Mouse (Mus musculus): ENCODE measurements around the gene Arl4c. TPM values are rescaled to one million over a fixed set of nuclear protein-coding genes. Genes with fewer than 3 reads are reported as not detected.

Arl4c gene
- polyA plus RNA-seq, 1 experiment from 2014 or later = 0.94 TPM

DNA sequence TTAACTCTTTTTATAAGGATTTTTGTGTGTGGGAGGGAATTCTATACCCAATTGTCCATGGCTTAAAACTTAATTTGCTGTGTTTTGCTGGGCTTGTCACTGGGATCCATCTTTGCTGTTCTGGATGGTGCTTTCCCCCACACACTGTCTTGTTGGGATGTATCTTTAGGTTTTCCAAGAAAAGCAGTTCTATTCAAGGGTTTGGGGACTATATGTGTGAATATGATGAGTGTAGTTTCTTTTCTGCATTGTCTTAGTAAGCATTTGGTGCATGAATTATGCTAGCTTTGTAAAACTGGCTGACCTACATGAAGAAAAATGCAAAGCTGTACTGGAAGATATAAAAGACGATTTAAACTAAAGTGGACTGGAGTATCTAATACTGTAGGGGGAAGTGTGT lies 23.7 kb upstream of the Arl4c start:
- no peaks in the 10 kb centered on the region for H3K4me1 ChIP-seq (replicated peaks)
- no peaks in the 10 kb centered on the region for H3K27me3 ChIP-seq
- H3K36me3 ChIP-seq (replicated peaks) = no peaks in the 10 kb centered on the region
- 51% methylated on average over 1 of the region's 1 CpGs for WGBS (ENCODE audit: insufficient replicate concordance)
- ATAC-seq (ENCODE audit: insufficient read depth) = no peak
- no peak overlapping the region for H3K4me2 ChIP-seq
- H3K9me3 ChIP-seq (replicated peaks) = no peaks in the 10 kb centered on the region
- H3K9ac ChIP-seq = no peak overlapping the region
- H3K4me3 ChIP-seq (replicated peaks) = no peak overlapping the region
- no peak overlapping the region for H3K27ac ChIP-seq (replicated peaks)

DNA sequence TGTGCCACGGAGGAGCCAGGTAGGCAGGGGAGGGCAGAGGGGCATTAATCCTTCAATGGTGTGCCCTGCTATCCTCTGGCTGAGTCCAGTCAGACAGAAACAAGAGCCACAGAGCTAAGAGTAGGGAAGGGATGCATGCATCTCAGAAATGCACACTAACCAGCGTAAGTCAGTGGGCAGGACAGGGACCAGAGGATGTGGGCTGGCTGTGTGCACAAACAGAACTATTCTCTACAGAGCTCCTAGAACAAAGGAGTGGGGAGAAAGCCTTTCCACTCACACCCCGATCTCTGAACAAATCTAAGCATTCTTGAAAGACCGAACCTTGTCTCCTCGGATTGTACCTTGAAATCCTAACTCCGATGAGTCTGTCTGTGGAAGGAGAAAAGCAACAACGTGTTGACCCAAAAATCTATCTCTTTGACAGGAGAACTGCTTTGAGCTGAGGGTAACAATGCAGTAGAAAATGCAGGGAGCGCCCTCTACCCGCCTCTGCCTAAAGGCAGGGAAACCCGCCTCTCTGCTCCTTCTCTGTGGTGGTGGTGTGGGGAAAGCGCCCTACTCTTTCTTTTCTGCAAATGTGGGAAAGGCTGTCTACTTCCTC lies 18.7 kb upstream of the Arl4c start:
- Histone ChIP-seq H3K4me1 (replicated peaks) (no peaks in the 10 kb centered on the region), H3K9me3 (replicated peaks) (no peaks in the 10 kb centered on the region), H3K4me2 (no peak overlapping the region), H3K36me3 (replicated peaks) (no peaks in the 10 kb centered on the region), H3K27me3 (no peaks in the 10 kb centered on the region; the same call in 1 of the 2 replicates), H3K4me3 (replicated peaks) (no peak overlapping the region), H3K9ac (no peak overlapping the region), H3K27ac (replicated peaks) (no peak overlapping the region)
- no peak for ATAC-seq (ENCODE audit: insufficient read depth)
- WGBS (ENCODE audit: insufficient replicate concordance) = 40% methylated on average over 11 of the region's 11 CpGs

DNA sequence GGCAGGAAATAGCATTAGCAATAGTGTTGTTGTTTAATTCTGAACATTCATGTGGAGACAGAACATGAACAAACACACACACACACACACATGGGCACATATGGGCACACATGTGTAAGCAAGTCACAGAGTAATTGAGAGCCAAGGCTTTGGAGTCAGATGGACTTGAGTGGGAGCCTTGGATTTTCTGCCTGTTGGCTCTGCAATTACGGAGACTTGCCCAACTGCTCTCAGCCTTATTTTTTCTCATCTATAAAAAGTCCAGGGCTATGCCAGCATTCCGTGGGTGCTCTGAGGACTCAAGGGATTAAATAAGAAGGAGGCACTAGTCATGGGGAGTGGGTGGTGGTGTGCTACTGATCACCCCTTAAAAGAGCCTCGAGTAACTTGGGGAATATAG lies 16.5 kb upstream of the Arl4c start:
- H3K9me3 ChIP-seq (replicated peaks) = no peaks in the 10 kb centered on the region
- WGBS (ENCODE audit: insufficient replicate concordance) = 50% methylated on average over 3 of the region's 3 CpGs
- H3K4me1 ChIP-seq (replicated peaks) = no peaks in the 10 kb centered on the region
- no peak for ATAC-seq (ENCODE audit: insufficient read depth)
- H3K36me3 ChIP-seq (replicated peaks) = no peaks in the 10 kb centered on the region
- H3K4me2 ChIP-seq = no peak overlapping the region
- no peak overlapping the region for H3K9ac ChIP-seq
- no peak overlapping the region for H3K27ac ChIP-seq (replicated peaks)
- no peaks in the 10 kb centered on the region; the same call in 1 of the 2 replicates for H3K27me3 ChIP-seq
- no peak overlapping the region for H3K4me3 ChIP-seq (replicated peaks)

DNA sequence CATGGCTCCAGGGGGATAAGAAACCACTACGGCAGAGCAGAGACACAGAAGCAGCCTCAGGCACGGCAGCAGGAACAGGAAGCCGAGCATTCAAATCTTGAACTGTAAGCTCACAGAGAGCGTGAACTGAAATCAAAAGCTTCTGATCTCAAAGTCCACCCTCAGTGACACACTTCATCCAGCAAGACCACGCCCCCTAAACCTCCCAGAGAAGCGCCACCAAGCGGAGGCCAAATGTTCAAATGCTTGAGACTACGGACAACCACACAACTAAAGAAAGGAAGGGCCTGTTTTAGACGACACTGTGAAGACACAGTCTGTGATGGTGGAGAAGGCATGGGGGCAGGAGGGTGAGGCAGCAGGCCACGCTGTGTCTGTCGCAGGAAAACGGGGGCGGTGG lies 15.7 kb upstream of the Arl4c start:
- H3K36me3 ChIP-seq (replicated peaks) = no peaks in the 10 kb centered on the region
- no peak for ATAC-seq (ENCODE audit: insufficient read depth)
- no peak overlapping the region for H3K27ac ChIP-seq (replicated peaks)
- no peak overlapping the region for H3K4me3 ChIP-seq (replicated peaks)
- H3K4me1 ChIP-seq (replicated peaks) = no peaks in the 10 kb centered on the region
- no peak overlapping the region for H3K4me2 ChIP-seq
- no peaks in the 10 kb centered on the region; the same call in 1 of the 2 replicates for H3K27me3 ChIP-seq
- no peaks in the 10 kb centered on the region for H3K9me3 ChIP-seq (replicated peaks)
- no peak overlapping the region for H3K9ac ChIP-seq
- WGBS (ENCODE audit: insufficient replicate concordance) = 61% methylated on average over 13 of the region's 13 CpGs

- no peak overlapping the region for H3K9ac ChIP-seq
- H3K27ac ChIP-seq (replicated peaks) = no peak overlapping the region
- H3K4me3 ChIP-seq (replicated peaks) = no peak overlapping the region
- 73% methylated on average over 6 of the region's 6 CpGs for WGBS (ENCODE audit: insufficient replicate concordance)
- no peak for ATAC-seq (ENCODE audit: insufficient read depth)
- H3K27me3 ChIP-seq = no peaks in the 10 kb centered on the region
- no peaks in the 10 kb centered on the region for H3K36me3 ChIP-seq (replicated peaks)
- H3K4me2 ChIP-seq = no peak overlapping the region
- no peaks in the 10 kb centered on the region for H3K4me1 ChIP-seq (replicated peaks)
- no peaks in the 10 kb centered on the region for H3K9me3 ChIP-seq (replicated peaks)
Observed at GRCm38 (mm10) chr1:88712011-88712410, 10.0 kb upstream of the Arl4c start.

- Histone ChIP-seq H3K4me1 (replicated peaks) (peaks cover 5% of the 10 kb centered on the region; the same call in 1 of the 2 replicates), H3K27me3 (peaks cover 6% of the 10 kb centered on the region), H3K9me3 (replicated peaks) (no peaks in the 10 kb centered on the region), H3K36me3 (replicated peaks) (no peaks in the 10 kb centered on the region), H3K4me2 (no peak overlapping the region), H3K27ac (replicated peaks) (no peak overlapping the region), H3K4me3 (replicated peaks) (no peak overlapping the region), H3K9ac (no peak overlapping the region)
- ATAC-seq (ENCODE audit: insufficient read depth) = no peak
- 51% methylated on average over 9 of the region's 9 CpGs for WGBS (ENCODE audit: insufficient replicate concordance)
Observed at GRCm38 (mm10) chr1:88708646-88709305, 6.8 kb upstream of the Arl4c start.

- Histone ChIP-seq H3K36me3 (replicated peaks) (no peaks in the 10 kb centered on the region), H3K4me3 (replicated peaks) (no peak overlapping the region), H3K27me3 (peaks cover 12% of the 10 kb centered on the region), H3K9ac (no peak overlapping the region), H3K9me3 (replicated peaks) (no peaks in the 10 kb centered on the region), H3K4me1 (replicated peaks) (peaks cover 5% of the 10 kb centered on the region; the same call in 1 of the 2 replicates), H3K27ac (replicated peaks) (no peak overlapping the region), H3K4me2 (no peak overlapping the region)
- ATAC-seq (ENCODE audit: insufficient read depth) = no peak
- 48% methylated on average over 3 of the region's 3 CpGs for WGBS (ENCODE audit: insufficient replicate concordance)
Observed at GRCm38 (mm10) chr1:88708191-88708590, 6.2 kb upstream of the Arl4c start.

DNA sequence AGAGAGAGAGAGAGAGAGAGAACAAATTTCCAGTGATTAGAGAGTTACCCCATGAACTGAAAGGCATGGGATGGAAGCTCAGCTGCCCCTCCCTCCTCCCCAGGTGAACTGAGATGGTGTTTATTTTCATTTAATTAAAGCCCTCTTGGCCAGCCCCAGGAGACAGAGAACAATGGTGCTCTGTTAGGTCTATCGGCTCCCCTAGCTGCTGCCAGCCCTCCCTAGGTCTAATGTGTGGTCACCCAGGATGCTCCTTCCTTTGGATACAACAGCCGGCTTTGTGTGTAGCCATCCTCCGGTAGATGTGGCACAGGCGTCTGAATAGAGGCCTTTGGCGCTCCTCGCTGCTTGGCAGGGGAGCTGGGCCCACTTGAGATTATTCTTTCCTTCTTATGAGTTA lies 5.5 kb upstream of the Arl4c start:
- H3K4me2 ChIP-seq = no peak overlapping the region
- H3K4me3 ChIP-seq (replicated peaks) = no peak overlapping the region
- H3K27ac ChIP-seq (replicated peaks) = no peak overlapping the region
- H3K36me3 ChIP-seq (replicated peaks) = no peaks in the 10 kb centered on the region
- no peaks in the 10 kb centered on the region for H3K9me3 ChIP-seq (replicated peaks)
- ATAC-seq (ENCODE audit: insufficient read depth) = no peak
- H3K9ac ChIP-seq = no peak overlapping the region
- H3K27me3 ChIP-seq = peaks cover 19% of the 10 kb centered on the region
- peaks cover 5% of the 10 kb centered on the region; the same call in 1 of the 2 replicates for H3K4me1 ChIP-seq (replicated peaks)
- 60% methylated on average over 6 of the region's 6 CpGs for WGBS (ENCODE audit: insufficient replicate concordance)

DNA sequence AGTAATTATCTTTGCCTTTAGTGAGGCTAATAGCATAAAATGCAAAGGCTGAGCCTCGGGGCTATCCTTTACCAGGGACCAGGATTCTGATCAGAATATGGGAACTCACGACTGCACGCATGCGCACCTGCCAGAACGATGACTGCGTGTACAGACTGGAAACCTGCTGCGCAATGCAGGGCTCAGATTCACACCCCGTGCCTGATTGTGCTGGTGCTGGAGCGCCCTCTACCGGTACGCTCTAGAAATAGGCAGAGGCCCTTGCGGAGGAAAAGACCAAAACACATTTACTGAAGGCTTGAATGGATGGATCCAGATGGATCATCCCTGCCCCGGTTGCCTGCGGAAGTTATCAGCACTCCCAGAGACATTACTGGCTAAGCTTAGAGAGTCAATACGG lies 3.8 kb upstream of the Arl4c start:
- H3K4me3 ChIP-seq (replicated peaks) = no peak overlapping the region
- WGBS (ENCODE audit: insufficient replicate concordance) = under 1% methylated on average over 15 of the region's 15 CpGs
- peaks cover 18% of the 10 kb centered on the region for H3K4me1 ChIP-seq (replicated peaks)
- no peak overlapping the region for H3K4me2 ChIP-seq
- H3K36me3 ChIP-seq (replicated peaks) = no peaks in the 10 kb centered on the region
- no peak overlapping the region for H3K9ac ChIP-seq
- no peak for ATAC-seq (ENCODE audit: insufficient read depth)
- no peak overlapping the region for H3K27ac ChIP-seq (replicated peaks)
- H3K9me3 ChIP-seq (replicated peaks) = no peaks in the 10 kb centered on the region
- peaks cover 36% of the 10 kb centered on the region for H3K27me3 ChIP-seq

DNA sequence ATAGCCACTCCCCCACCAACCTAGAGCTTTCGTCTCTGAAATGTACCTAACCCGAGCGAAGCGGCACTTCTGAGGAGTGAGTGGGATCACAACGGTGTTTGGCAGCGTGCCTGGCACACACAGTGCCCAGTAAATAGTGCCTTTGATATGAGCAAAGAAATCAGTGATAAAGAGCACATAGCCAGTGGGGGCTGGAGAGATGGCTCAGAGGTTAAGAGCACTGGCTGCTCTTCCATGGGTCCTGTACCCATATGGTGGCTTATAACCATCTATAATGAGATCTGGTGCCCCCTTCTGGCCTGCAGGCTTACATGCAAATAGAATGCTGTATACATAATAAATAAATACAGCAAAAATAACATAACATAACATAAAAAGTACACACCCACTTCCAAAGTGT lies 3.0 kb upstream of the Arl4c start:
- H3K4me2 ChIP-seq = no peak overlapping the region
- peaks cover 22% of the 10 kb centered on the region for H3K4me1 ChIP-seq (replicated peaks)
- H3K9me3 ChIP-seq (replicated peaks) = no peaks in the 10 kb centered on the region
- no peak overlapping the region for H3K9ac ChIP-seq
- 63% methylated on average over 6 of the region's 6 CpGs for WGBS (ENCODE audit: insufficient replicate concordance)
- no peak overlapping the region for H3K27ac ChIP-seq (replicated peaks)
- ATAC-seq (ENCODE audit: insufficient read depth) = no peak
- no peaks in the 10 kb centered on the region for H3K36me3 ChIP-seq (replicated peaks)
- H3K4me3 ChIP-seq (replicated peaks) = no peak overlapping the region
- peaks cover 44% of the 10 kb centered on the region for H3K27me3 ChIP-seq

- Histone ChIP-seq H3K9ac (0 out of 2 replicates have a peak overlapping the region, but pooled peaks have one; percentile 40), H3K4me3 (replicated peaks) (peak overlapping the region; percentile 61), H3K9me3 (replicated peaks) (no peaks in the 10 kb centered on the region), H3K4me2 (peak overlapping the region; percentile 78), H3K27me3 (peaks cover 66% of the 10 kb centered on the region), H3K4me1 (replicated peaks) (peaks cover 22% of the 10 kb centered on the region), H3K36me3 (replicated peaks) (no peaks in the 10 kb centered on the region), H3K27ac (replicated peaks) (no peak overlapping the region)
- ATAC-seq (ENCODE audit: insufficient read depth) = no peak; the same call in 1 of the 2 replicates
- WGBS (ENCODE audit: insufficient replicate concordance) = 1% methylated on average over 78 of the region's 78 CpGs
Observed at GRCm38 (mm10) chr1:88700961-88701861, 810 bp downstream of the Arl4c start.
